In the genomic region with DNA sequence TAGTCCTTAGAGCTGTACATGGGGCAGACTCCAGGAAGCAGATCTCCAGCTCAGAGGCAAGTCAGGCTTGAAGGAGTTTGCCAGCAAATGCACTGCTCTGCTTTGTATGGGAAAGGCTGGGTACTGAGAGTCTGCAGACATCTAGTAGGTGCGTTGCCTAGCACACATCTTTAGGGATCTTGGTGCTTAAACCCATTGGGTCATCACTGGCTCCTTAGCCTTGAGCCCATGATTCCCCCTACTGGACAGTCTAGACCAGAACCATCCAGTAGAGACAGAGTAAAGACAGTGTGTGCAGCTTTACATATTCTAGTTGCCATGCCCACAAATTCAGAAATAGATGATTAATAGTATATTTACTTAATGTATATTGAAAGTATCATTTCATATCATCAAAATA, we compare ENCODE assay signal across 10 mouse cellular contexts. TPM values are rescaled to one million over a fixed set of nuclear protein-coding genes. Genes with fewer than 3 reads are reported as not detected.
DNase-seq lines count a peak whose midpoint lies in the region; ATAC-seq and TF ChIP-seq lines count a peak whose summit lies in the region.
"Had no signal": no experiment of that assay in that cellular context is flagged by ENCODE, and none has a peak within 500 bp of the region (broad histone marks: within the 10 kb centered on the region; RNA-seq: fewer than 3 reads in every experiment).

No protein-coding gene starts in this region.

- H3K27me3 ChIP-seq in cerebellum, adult 2 months (ENCODE audit: control insufficient read depth, insufficient read depth, low read length) = no peaks in the 10 kb centered on the region
- no peaks in the 10 kb centered on the region for H3K27me3 ChIP-seq in kidney, embryonic 14.5 days (ENCODE audit: control insufficient read depth, insufficient read depth, low read length)
- H3K27me3 ChIP-seq in CH12.LX (replicated peaks) = no peaks in the 10 kb centered on the region
- H3K27me3 ChIP-seq in liver, embryonic 15.5 days = no peaks in the 10 kb centered on the region
- H3K27me3 ChIP-seq: midbrain, embryonic 15.5 days had no signal

- DNase-seq in cerebellum, adult 2 months = no peak
- no peak for DNase-seq in cerebellum, postnatal 4 days (ENCODE audit: low spot score in 2 of 2)
- DNase-seq in kidney, postnatal 25 days = no peak
- no peak for DNase-seq in CH12.LX (ENCODE audit: extremely low read depth)
- DNase-seq in embryo, embryonic 11 days = no peak
- DNase-seq in right cerebral cortex, postnatal 4 days = no peak
- DNase-seq: right cerebral cortex, postnatal 25 days had no signal

- no peak for TF ChIP-seq POLR2A in cerebellum, adult 2 months (IDR thresholded peaks at IDR 0.05; ENCODE audit: borderline replicate concordance, insufficient read depth, low read length)
- TF ChIP-seq POLR2A in CH12.LX (IDR thresholded peaks at IDR 0.05; ENCODE audit: low read depth, low read length) = no peak

- H3K9ac ChIP-seq in kidney, embryonic 14.5 days (ENCODE audit: low read depth, low read length) = no peak overlapping the region
- no peak overlapping the region for H3K9ac ChIP-seq in CH12.LX (ENCODE audit: insufficient read depth, low read depth)
- no peak overlapping the region for H3K9ac ChIP-seq in liver, embryonic 15.5 days
- H3K9ac ChIP-seq: midbrain, embryonic 15.5 days had no signal

- H3K4me3 ChIP-seq in cerebellum, adult 2 months (replicated peaks; ENCODE audit: insufficient read depth, low read depth, low read length) = no peak overlapping the region
- H3K4me3 ChIP-seq in kidney, embryonic 14.5 days (ENCODE audit: low read length) = no peak overlapping the region
- H3K4me3 ChIP-seq in CH12.LX (replicated peaks in 1 of 3; ENCODE audit: low read depth in 2 of 3, low read length in 2 of 3, poor library complexity in 1 of 3) = no peak overlapping the region
- no peak overlapping the region for H3K4me3 ChIP-seq in liver, embryonic 15.5 days (replicated peaks)
- H3K4me3 ChIP-seq: midbrain, embryonic 15.5 days had no signal

- no peaks in the 10 kb centered on the region for H3K36me3 ChIP-seq in kidney, embryonic 14.5 days (ENCODE audit: control insufficient read depth, insufficient read depth, low read length)
- no peaks in the 10 kb centered on the region for H3K36me3 ChIP-seq in CH12.LX (replicated peaks in 1 of 2; ENCODE audit: control insufficient read depth in 1 of 2, insufficient read depth in 1 of 2, low read length in 1 of 2)
- no peaks in the 10 kb centered on the region for H3K36me3 ChIP-seq in liver, embryonic 15.5 days (replicated peaks)
- H3K36me3 ChIP-seq: midbrain, embryonic 15.5 days had no signal

- ATAC-seq in kidney, embryonic 14.5 days (ENCODE audit: low FRiP score, low TSS enrichment) = no peak
- no peak for ATAC-seq in liver, embryonic 15.5 days (ENCODE audit: insufficient read depth)
- ATAC-seq: midbrain, embryonic 15.5 days had no signal

- TF ChIP-seq RAD21 in CH12.LX (IDR thresholded peaks at IDR 0.05; ENCODE audit: low read depth, low read length) = peak; percentile 67

- 81% methylated on average over 1 of the region's 1 CpGs for WGBS in cerebellum, adult 2 months
- WGBS in kidney, embryonic 14.5 days = 83% methylated on average over 1 of the region's 1 CpGs
- WGBS in liver, embryonic 15.5 days (ENCODE audit: insufficient replicate concordance) = 75% methylated on average over 1 of the region's 1 CpGs

- H3K4me2 ChIP-seq in kidney, embryonic 14.5 days (replicated peaks; ENCODE audit: low read depth, low read length) = no peak overlapping the region
- H3K4me2 ChIP-seq in CH12.LX (ENCODE audit: insufficient read depth, low read depth, poor library complexity, severe bottlenecking) = no peak overlapping the region
- H3K4me2 ChIP-seq in liver, embryonic 15.5 days = no peak overlapping the region
- H3K4me2 ChIP-seq: midbrain, embryonic 15.5 days had no signal

- TF ChIP-seq CTCF in cerebellum, adult 2 months (IDR thresholded peaks at IDR 0.05; ENCODE audit: borderline replicate concordance, insufficient read depth, low read depth, low read length) = peak; percentile 38; the same call in 1 of the 2 replicates
- peak; percentile 40 to 71; a peak in 3 of 4 replicates for TF ChIP-seq CTCF in CH12.LX (conservative IDR thresholded peaks at IDR 0.05 in 1 of 2, IDR thresholded peaks at IDR 0.05 in 1 of 2; ENCODE audit: low read depth in 2 of 2, low read length in 2 of 2)

- H3K27ac ChIP-seq in cerebellum, adult 2 months (ENCODE audit: insufficient read depth, low read length) = no peak overlapping the region
- peak overlapping the region; percentile 53; the same call in 1 of the 2 replicates for H3K27ac ChIP-seq in kidney, embryonic 14.5 days (ENCODE audit: low read depth, low read length)
- no peak overlapping the region for H3K27ac ChIP-seq in CH12.LX (ENCODE audit: insufficient read depth, low read depth)
- 0 out of 2 replicates have a peak overlapping the region, but pooled peaks have one; percentile 6 for H3K27ac ChIP-seq in liver, embryonic 15.5 days (replicated peaks)
- H3K27ac ChIP-seq: midbrain, embryonic 15.5 days had no signal

- TF ChIP-seq EP300 in CH12.LX (IDR thresholded peaks at IDR 0.05; ENCODE audit: low read length) = no peak

- in situ Hi-C loops in CH12.LX (cut with MboI; ENCODE audit: low pct_ligation_motif_present, low pct_unique_long_range_greater_than_20kb, low sequenced_read_pairs) = loop anchor here (25.0 kb wide), 1 partner anchor 378 kb away; no protein-coding TSS in a partner anchor

- dilution Hi-C loops in CH12.LX (cut with MboI; ENCODE audit: extremely low pct_ligation_motif_present, extremely low pct_unique_long_range_greater_than_20kb, low sequenced_read_pairs) = no loop called here

- no peaks in the 10 kb centered on the region for H3K9me3 ChIP-seq in kidney, embryonic 14.5 days (ENCODE audit: control insufficient read depth, low read length)
- peaks cover 1% of the 10 kb centered on the region for H3K9me3 ChIP-seq in CH12.LX (replicated peaks; ENCODE audit: low read length)
- no peaks in the 10 kb centered on the region for H3K9me3 ChIP-seq in liver, embryonic 15.5 days (replicated peaks)
- H3K9me3 ChIP-seq: midbrain, embryonic 15.5 days had no signal

- H3K4me1 ChIP-seq in cerebellum, adult 2 months (ENCODE audit: control insufficient read depth, insufficient read depth, low read length) = peaks cover 12% of the 10 kb centered on the region
- H3K4me1 ChIP-seq in kidney, embryonic 14.5 days (ENCODE audit: control insufficient read depth, insufficient read depth, low read length) = peaks cover 38% of the 10 kb centered on the region
- H3K4me1 ChIP-seq in CH12.LX (ENCODE audit: control insufficient read depth in 1 of 2, insufficient read depth in 2 of 2) = peaks cover 43 to 89% of the 10 kb centered on the region in 2 experiments
- H3K4me1 ChIP-seq in liver, embryonic 15.5 days (replicated peaks) = peaks cover 86% of the 10 kb centered on the region

- no peaks in the 10 kb centered on the region for H3K79me2 ChIP-seq in CH12.LX (replicated peaks; ENCODE audit: control insufficient read depth, extremely low read depth, insufficient read depth, poor library complexity, severe bottlenecking)

TF ChIP-seq in CH12.LX, 34 proteins besides CTCF, POLR2A, EP300 and RAD21:
- TF ChIP-seq SMC3 (IDR thresholded peaks at IDR 0.05; ENCODE audit: low read depth, low read length) (peak; percentile 68), MEF2A (IDR thresholded peaks at IDR 0.05; ENCODE audit: borderline replicate concordance, low read depth, low read length) (no peak)
TF ChIP-seq in CH12.LX: peak in this region for 1.

RNA-seq across cellular contexts. Expression of a gene that starts 3.5 kb away (rescaled TPM):
- 38.3 and 40.9 TPM in 2 replicates for polyA plus RNA-seq in cerebellum, adult 2 months (2012; rRNA removed)
- 32.2 and 34.1 TPM in 2 replicates for polyA plus RNA-seq in kidney, embryonic 14.5 days (2014; fragmentation: Nextera tagmentation; extraction: Ambion mirVana)
- total RNA-seq in CH12.LX (2012; rRNA removed) = 18.0 and 21.7 TPM in 2 replicates
- 17.7 and 19.8 TPM in 2 replicates for total RNA-seq in CH12.LX (2014; rRNA removed)
- polyA plus RNA-seq in CH12.LX (2012; ENCODE audit: insufficient read length, low read depth) = 47.8 and 55.2 TPM in 2 replicates
- 5.7 and 6.5 TPM in 2 replicates for polyA plus RNA-seq in liver, embryonic 15.5 days (2015; fragmentation: Nextera tagmentation; extraction: Ambion mirVana)

Comparison
In these comparisons a context has a peak if more than half of its experiments do, and no peak if none do; other contexts are left out.
1. H3K27ac ChIP-seq: peak in kidney, embryonic 14.5 days (single experiment) and liver, embryonic 15.5 days (single experiment); none in cerebellum, adult 2 months (single experiment) and CH12.LX (single experiment).